Mouse (Mus musculus) small intestine, adult 2 months (tissue): ENCODE measurements around the gene Catsperg1.

Experiments
- CTCF ChIP-seq: fragments of 200-500 bp; IDR thresholded peaks from 2 replicates; pipeline ENCODE4 v1.5.1; 2012; ENCODE audit warnings: low read depth, mild to moderate bottlenecking, control low read depth, inconsistent platforms, low read length, moderate library complexity, mixed read lengths; ENCODE audit not compliant: insufficient replicate concordance, insufficient read length; ENCODE audit errors: extremely low read depth
- POLR2A ChIP-seq: fragments of 200-500 bp; IDR thresholded peaks from 2 replicates; pipeline ENCODE4 v1.6.1; 2012; ENCODE audit warnings: low read depth, mild to moderate bottlenecking, control low read depth, inconsistent platforms, low read length, moderate library complexity

DNA sequence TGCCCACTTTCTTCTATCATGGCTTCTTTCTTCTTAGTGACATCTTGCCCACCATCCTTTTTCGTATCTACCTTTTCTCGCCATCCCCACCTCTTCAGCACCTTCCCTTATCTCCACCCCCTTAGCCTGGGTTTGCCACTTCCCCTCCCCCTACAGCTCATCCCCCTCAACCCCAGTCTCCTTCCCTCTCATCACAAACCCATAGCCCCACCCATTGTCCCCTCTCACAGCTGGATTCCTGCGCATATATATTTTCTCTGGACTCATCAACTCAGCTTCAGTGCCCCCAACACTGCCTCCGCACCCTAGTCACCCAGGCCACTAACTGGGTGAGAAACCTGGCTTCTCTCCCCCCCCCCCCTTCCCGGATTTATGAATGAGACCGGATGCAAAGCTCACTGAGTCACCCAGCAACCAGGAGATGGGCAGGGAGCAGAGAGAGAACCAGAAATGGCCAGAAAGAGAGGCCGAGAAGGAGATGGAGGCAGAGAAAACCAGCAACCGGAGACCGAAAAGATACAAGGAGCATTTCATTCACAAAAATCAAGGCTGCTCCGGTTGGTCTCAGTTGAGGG, 45.6 kb downstream of the Catsperg1 start:
- TF ChIP-seq CTCF (no peak), POLR2A (no peak)
